Mouse (Mus musculus) Patski (cell line): ENCODE data around the gene Prdx5. TPM values are rescaled to one million over a fixed set of nuclear protein-coding genes. Genes with fewer than 3 reads are reported as not detected.
"Not testable (repeated sequence)": the region's sequence is repeated elsewhere in the genome, so short reads cannot be mapped to it uniquely, and the experiment has no call there.

Experiments
- ATAC-seq: fragments of 100-300 bp; one replicate; pipeline ENCODE4 v1.8.0; 2021
- CTCF ChIA-PET: fragments of 350-600 bp; sonication (Branson Sonifier 250); formaldehyde crosslinking; loops from one replicate; lab custom pipeline; 2022; ENCODE audit warnings: inconsistent platforms; lab: Charles Lee
- POLR2A ChIA-PET: fragments of 350-600 bp; sonication (Branson Sonifier 250); formaldehyde crosslinking; loops from one replicate; lab custom pipeline; 2022; ENCODE audit warnings: antibody characterized with exemption, inconsistent platforms; lab: Charles Lee
- DNase-seq: peaks from one replicate; pipeline ENCODE4 v3.0.0-alpha.2; 2011; ENCODE audit warnings: low read depth, low spot score
- H3K27me3 ChIP-seq: fragments of 371-371 bp; one replicate; pipeline ENCODE4 v1.5.1; 2021
- CTCF ChIP-seq: fragments of 100-300 bp; IDR thresholded peaks from one replicate; pipeline ENCODE4 v1.5.1; 2021
- in situ Hi-C: fragments of 300-500 bp; cut with MboI; formaldehyde crosslinking; loops from 3 replicates; pipeline ENCODE4 v1.11.1; 2018; ENCODE audit warnings: low pct_unique_long_range_greater_than_20kb, mixed read lengths
- polyA plus RNA-seq: library from polyadenylated mRNA; unstranded; gene quantifications from one replicate; pipeline ENCODE4 v1.2.3, GENCODE M21; 2021

The Prdx5 gene
- polyA plus RNA-seq, 1 experiment from 2014 or later: 557 TPM

DNA sequence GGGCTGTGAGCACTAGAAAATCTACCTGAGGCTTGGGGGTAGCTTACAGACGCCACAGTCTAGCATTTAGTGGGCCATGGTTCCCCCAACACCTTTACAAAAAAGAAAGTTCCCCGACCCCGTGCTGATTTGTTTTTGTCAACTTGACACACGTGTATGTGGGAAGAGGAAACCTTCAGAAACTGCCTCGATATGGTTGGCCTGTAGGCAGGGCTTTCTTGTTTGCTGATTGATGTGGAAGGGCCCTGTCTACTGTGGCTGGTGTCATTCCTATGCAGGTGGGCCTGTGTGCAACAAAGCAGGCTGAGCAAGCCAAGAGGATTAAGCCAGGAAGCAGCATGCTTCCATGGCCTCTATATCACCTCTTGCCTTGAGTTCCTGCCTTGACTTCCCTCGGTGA, 3.1 kb upstream of the Prdx5 start:
- CTCF ChIA-PET: no interaction called here
- no peaks in the 10 kb centered on the region for H3K27me3 ChIP-seq
- POLR2A ChIA-PET: interaction anchor here (0.8 kb wide), 1 partner anchor 42 kb away, joined by 3 read pairs; no protein-coding TSS in a partner anchor
- ATAC-seq (no peak), DNase-seq (no peak)
- in situ Hi-C loops: no loop called here
- TF ChIP-seq CTCF: no peak

DNA sequence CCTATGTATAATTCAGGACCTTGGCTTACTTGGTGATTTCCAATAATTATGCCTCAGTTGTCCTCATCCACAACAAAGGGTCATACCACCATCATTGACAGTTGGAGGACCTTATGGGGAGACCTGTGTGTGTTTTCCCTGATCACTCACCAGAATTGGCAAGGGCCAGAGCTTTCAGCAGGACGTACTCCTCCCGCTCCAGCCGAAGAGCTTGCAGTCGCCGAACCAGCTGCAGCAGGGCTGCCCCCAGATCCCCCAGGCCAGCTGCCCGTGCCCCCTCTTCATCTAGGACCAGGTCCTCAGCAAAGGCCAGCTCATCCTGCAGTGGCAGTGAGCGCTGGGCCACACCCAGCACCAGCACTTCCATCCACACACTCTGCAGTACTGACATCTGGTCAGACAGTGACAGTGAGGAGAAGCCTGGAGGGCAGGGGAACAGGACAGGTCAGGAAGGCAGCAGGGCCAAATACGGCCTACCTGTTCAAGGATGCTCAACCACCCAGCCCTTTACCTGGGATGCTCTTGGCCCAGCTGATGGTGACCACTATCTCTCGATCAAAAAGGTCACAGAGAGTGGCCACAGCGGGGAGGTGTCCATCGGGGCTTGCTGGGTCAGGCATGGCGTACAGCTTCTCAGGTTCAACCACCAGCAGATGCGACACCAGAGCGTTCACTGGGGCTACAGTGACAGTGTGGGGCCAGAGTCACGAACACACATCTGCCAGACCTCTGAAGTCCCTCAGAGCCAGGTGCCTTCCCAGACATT, 2.5 kb upstream of the Prdx5 start:
- no peaks in the 10 kb centered on the region for H3K27me3 ChIP-seq
- no peak for TF ChIP-seq CTCF
- in situ Hi-C loops: no loop called here
- DNase-seq (no peak), ATAC-seq (no peak)
- POLR2A ChIA-PET: interaction anchor here (0.8 to 3.1 kb wide), 2 partner anchors 8 to 41 kb away, joined by 3 to 17 read pairs; partner anchors contain the start of gene Esrra
- CTCF ChIA-PET: no interaction called here

DNA sequence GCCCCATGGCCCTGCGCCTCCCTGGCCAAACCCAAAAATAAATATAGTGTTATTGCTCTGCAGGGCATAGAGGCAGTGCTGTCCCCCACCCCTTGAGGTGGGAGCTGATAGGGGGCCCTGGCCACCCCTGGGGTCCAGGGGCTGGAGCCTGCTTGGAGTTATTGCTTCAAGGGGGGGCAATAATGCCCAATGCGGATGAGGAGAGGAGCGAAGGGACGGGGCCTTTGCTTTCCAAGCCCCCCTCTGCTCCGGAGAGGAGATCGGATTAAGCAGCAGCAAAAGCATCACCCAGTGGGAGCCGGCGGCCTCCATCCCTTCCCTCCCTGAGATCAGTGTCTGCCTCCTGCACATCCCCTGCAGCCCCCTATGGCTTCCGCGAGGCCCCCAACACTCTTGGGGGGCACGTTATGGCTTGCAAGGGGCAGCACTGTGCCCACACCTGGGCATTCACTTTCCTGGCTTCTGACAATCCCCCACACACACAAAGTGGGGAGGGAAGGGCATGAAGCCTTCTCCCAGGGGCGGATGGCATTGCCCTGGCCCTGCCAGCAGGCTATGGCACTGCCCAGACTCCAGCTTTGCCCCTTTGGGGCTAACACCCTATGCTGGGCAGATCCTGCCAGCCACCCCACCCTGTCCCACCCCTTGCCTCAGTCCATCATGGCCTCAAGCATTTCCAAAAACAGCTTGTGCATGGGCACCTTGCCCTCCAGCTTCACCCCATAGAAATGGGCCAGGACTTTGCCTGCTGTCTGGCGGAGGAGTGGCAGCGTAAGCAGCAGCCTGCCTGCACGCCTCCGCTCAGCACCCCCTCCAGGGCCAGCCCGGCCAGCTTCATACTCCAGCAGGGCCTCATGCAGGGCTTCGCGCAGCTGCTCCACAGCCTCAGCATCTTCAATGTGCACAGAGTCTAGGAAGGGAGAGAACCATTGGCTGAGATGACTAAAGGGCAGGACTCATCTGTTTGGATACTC, 1.5 kb upstream of the Prdx5 start:
- no peak for TF ChIP-seq CTCF
- no peak for ATAC-seq

DNA sequence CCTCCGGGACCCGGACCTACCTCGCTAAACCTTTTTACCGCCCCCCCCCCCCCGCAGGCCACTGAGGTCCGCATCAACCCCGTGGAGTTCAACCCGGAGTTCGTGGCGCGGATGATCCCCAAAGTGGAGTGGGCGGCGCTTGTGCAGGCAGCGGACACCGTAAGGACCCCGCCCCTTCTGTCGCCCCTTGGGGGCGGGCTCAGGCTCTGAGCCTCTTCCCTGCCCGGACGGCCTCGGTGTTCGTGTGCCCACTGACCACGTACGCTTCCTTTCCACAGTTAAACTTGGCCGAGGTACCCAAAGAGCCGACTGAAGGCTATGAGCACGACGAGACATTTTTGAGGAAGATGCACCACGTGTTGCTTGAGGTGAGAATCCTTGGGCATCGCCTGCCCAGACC, 400 bp upstream of the Prdx5 start:
- POLR2A ChIA-PET: interaction anchor here (0.9 to 3.1 kb wide), 3 partner anchors 10 to 31 kb away, joined by 3 to 17 read pairs (median 7); partner anchors contain the start of genes Bad, Esrra and Gpr137
- DNase-seq, in situ Hi-C loops, H3K27me3 ChIP-seq, CTCF ChIA-PET: not testable (repeated sequence)
- ATAC-seq: peak; percentile 10

More for the DNA sequence above, 1.5 kb upstream of the Prdx5 start:
- in situ Hi-C loops: no loop called here
- no peak for DNase-seq
- POLR2A ChIA-PET: interaction anchor here (3.1 kb wide), 1 partner anchor 9 kb away, joined by 17 read pairs; the partner anchor contains the start of gene Esrra
- CTCF ChIA-PET: no interaction called here
- H3K27me3 ChIP-seq: no peaks in the 10 kb centered on the region

DNA sequence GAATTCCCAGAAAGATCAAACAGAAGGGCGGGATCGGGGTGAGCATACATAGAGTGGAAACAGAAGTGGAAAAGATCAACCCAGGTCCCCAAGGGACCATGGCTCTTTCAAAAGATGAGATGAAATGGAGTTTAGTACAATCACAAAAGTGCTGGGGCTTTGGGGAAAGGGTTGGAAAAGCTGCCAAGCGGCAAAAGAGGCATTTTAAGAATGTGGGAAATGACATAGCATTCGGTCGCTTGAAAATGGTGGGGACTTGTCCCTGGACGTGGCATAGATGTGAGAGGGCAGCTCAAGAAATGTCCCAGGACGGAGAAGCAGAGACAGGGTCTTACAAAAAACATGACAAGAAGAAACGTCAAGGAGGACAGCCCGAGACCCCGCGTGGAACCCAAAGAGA, 885 bp downstream of the Prdx5 start:
- ChIA-PET POLR2A (interaction anchor here (0.6 to 1.3 kb wide), 8 partner anchors 11 to 327 kb away, joined by 3 to 7 read pairs (median 4); partner anchors contain the start of genes Bad, Ccdc88b, Gpr137 and Ppp1r14b), CTCF (interaction anchor here (1.1 to 2.6 kb wide), 2 partner anchors 30 to 37 kb away, joined by 3 to 11 read pairs; no protein-coding TSS in a partner anchor)
- DNase-seq: no peak
- no peak for ATAC-seq
- no peak for TF ChIP-seq CTCF
- in situ Hi-C loops: no loop called here
- no peaks in the 10 kb centered on the region for H3K27me3 ChIP-seq

DNA sequence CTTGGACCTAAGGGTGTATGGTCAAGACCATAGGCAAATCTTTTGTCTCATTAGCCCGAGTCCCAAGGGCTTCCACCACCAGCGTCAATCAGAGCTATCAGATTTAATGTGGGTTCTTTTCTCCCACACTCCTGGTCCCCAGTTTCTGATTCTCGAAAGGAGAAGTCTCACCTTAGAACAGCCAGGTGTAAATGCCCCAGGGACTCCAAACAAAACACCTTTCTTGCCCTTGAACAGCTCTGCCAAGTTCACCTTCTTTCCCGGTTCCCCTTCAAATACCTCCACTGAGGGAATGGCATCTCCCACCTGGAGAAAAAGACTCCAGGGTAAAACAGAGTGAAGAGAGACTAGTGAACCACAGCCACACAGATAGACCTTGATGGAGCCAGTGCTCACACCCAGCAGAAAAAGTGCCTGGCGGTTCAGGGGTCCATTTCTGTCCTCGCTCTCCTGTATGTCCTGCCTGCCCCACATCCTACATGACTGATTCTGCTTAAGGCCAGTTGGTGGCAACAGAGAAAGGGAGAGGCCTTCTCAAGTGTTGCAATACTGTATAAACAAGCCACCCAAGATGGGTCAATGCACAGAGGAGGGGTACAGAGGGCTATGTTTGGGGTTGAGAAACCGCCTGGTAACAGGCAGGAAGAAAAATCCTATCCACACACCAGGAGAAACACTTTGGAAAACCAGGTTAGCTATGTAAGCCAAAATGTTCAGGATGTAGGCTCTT, 1.9 kb downstream of the Prdx5 start:
- no peak for ATAC-seq
- no peaks in the 10 kb centered on the region for H3K27me3 ChIP-seq
- CTCF ChIA-PET: interaction anchor here (2.6 kb wide), 1 partner anchor 36 kb away, joined by 11 read pairs; no protein-coding TSS in a partner anchor
- POLR2A ChIA-PET: interaction anchor here (1.0 to 1.3 kb wide), 4 partner anchors 9 to 43 kb away, joined by 3 read pairs; no protein-coding TSS in a partner anchor
- in situ Hi-C loops: no loop called here
- no peak for DNase-seq
- TF ChIP-seq CTCF: no peak

DNA sequence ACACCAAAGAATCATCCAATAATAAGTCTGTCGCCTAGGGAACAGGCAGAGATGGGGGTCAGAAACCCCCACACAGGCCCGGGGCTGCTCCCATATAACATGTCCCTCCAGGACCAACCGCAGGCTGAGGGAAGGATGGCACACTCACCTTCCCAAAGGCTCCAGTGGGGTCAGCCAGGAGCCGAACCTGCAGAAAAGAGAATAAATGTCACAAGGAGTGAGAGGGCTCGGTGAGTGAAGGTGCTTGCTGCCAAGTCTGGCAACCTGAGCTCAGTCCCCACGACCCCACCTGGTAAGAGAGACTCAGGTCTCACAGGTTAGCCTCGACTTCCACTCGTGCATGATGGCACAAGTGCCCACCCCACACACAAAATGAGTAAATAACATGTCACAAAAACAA, 2.8 kb downstream of the Prdx5 start:
- CTCF ChIA-PET: interaction anchor here (2.6 kb wide), 1 partner anchor 35 kb away, joined by 11 read pairs; no protein-coding TSS in a partner anchor
- in situ Hi-C loops: no loop called here

DNA sequence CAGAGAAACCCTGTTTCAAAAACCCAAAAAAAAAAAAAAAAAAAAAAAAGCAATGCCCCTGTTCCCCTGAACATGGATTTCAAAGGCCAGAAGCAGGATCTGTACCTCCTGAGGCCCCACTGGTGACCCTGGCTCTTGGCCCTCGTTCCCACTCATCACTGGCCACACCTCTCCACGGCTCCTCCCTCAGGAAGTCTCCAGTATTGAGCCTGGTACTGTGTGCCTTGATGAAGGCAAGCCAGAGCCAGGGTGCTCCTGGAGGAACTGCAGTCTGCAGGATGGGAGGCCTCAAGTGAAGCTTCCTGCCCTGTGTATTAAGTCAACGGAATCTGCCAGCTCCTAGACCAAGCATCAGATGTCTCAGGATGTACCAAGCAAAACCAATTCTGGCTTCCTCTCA, 3.7 kb downstream of the Prdx5 start:
- DNase-seq (no peak), ATAC-seq (no peak)
- ChIA-PET CTCF (interaction anchor here (1.1 to 1.7 kb wide), 3 partner anchors 9 to 35 kb away, joined by 3 to 6 read pairs (median 4); no protein-coding TSS in a partner anchor), POLR2A (no interaction called here)
- TF ChIP-seq CTCF: no peak
- in situ Hi-C loops: no loop called here
- H3K27me3 ChIP-seq: no peaks in the 10 kb centered on the region

More for the DNA sequence above, 2.8 kb downstream of the Prdx5 start:
- POLR2A ChIA-PET: interaction anchor here (1.2 kb wide), 1 partner anchor 8 kb away, joined by 3 read pairs; no protein-coding TSS in a partner anchor
- H3K27me3 ChIP-seq: no peaks in the 10 kb centered on the region
- TF ChIP-seq CTCF: no peak
- ATAC-seq (no peak), DNase-seq (no peak)

DNA sequence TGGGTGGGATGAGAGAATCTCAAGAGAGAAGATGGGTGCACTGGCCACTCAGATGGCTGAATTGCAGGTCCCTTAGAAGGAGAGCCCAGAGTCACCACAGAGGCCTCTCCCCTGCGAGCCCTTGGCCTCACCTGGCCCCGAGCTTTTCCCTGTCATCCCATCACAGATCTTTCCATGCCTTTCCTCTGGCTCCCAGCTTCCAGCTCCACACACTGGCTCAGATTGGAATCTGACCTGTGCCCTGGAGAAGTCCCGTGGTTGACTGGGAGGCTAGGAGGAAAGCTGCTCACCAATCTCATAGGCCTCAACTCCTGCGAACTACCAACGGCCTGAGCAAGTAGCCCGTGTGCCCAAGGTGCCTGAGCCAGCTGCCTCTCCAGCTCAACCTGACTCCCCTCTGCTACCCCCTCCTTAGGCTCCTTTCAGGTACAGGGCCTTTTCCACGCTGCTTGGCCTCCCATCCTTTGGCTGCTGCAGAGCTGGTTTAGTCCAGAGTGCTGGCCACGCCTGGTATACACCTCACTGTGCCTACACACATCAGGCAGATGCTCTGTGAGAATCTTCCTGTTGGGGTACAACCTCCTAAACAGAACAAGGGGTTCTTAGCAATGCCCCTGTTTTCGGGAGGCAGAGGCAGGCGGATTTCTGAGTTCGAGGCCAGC, 4.3 kb downstream of the Prdx5 start:
- DNase-seq (no peak), ATAC-seq (no peak)
- CTCF ChIA-PET: interaction anchor here (1.1 to 1.7 kb wide), 3 partner anchors 8 to 35 kb away, joined by 3 to 6 read pairs (median 4); no protein-coding TSS in a partner anchor
- in situ Hi-C loops: no loop called here
- POLR2A ChIA-PET: no interaction called here
- H3K27me3 ChIP-seq: no peaks in the 10 kb centered on the region
- no peak for TF ChIP-seq CTCF
